Mouse (Mus musculus): ENCODE results near the gene Folr2.

Gene Folr2

GRCm38 (mm10) chr7:101823758-101824630, 33.0 kb downstream of the Folr2 start:
- no peak for DNase-seq (ENCODE audit: low spot score)

GRCm38 (mm10) chr7:101822836-101823757, 33.9 kb downstream of the Folr2 start:
- peak; percentile 53 for DNase-seq (ENCODE audit: low spot score)

- DNase-seq (ENCODE audit: low spot score), result peak; percentile 55
Measured at GRCm38 (mm10) chr7:101821571-101822501, 35.2 kb downstream of the Folr2 start.

DNA sequence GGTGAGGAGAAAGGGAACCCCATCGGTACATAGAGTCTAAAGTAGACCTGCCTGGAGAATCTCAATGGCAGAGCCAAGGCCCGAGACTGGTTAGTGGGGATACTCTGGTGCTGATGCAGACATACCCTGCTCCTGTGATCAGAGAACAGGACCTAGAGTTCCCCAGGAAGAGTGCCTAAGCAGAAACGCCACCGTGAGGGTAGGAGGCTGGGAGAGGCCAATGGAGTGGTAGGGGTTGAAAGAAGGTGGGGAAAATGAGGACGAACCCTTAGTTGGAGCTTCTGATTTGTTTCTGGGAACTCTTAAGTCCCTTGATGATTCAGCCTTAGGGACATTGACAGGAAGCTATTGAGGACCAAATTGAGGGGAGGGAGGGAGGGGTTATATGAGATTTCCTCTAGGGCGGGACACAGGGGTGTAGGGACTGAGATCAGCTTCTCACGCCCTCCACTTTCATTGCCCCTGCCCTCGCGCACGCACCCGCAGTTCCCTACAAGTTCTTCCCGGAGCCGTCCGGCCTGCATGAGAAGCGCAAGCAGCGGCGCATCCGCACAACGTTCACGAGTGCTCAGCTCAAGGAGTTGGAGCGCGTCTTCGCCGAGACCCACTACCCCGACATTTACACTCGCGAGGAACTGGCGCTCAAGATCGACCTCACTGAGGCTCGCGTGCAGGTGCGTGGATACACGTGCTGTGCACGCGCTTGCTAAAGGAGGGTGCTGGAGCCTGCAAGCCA, 36.5 kb downstream of the Folr2 start:
- peak; percentile 32 for DNase-seq (ENCODE audit: low spot score)

DNA sequence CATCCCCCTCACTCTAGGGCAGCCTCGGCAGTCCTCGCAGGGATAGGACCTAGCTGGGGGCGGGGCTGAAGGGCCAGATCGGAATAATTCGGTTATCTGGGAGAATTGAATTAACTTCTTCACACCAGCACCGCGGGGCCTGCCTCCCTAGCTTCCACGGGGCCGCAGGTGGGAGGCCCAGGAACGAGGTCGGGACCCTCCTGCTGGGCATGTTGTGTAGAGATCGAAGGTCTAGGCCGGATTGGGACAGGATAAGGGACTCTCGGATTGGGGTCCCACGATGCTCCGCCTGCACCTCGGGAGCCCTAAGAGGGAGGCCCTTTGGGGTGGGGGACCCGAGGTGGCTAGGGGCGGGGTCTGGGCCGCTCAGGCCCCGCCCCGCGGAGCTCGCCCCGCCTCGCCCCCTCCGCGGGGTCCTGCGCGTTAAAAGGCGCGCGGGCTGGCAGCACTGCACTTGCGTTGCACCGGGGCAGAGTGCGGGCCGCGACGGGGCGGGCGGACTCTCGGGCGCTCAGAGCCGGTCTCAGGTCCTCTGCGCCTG, 39.1 kb downstream of the Folr2 start, which contains the start of gene Phox2a:
Gene Phox2a, plus strand, starts transcription at position 453 of the 541 bp plus-strand sequence.
- peak; percentile 42 for DNase-seq (ENCODE audit: low spot score)
